Mouse (Mus musculus) R1 (cell line): ENCODE results near the gene Gnpat.

Source experiments
- DNase-seq: peaks from one replicate; pipeline ENCODE4 v3.0.0-alpha.2; 2018; ENCODE audit warnings: low read depth, low spot score

The Gnpat gene

GRCm38 (mm10) chr8:124862321-124863162 is at the start of gene Gnpat, which contains the start of gene 2810004N23Rik:
Gene Gnpat, plus strand, starts transcription at chr8:124863033.
Gene 2810004N23Rik, minus strand, starts transcription at chr8:124863120.
- peak; percentile 89 for DNase-seq

- DNase-seq = no peak
Measured at GRCm38 (mm10) chr8:124813326-124813725, 49.5 kb upstream of the Gnpat start.

- DNase-seq = no peak
Measured at GRCm38 (mm10) chr8:124815870-124816269, 47.0 kb upstream of the Gnpat start.

GRCm38 (mm10) chr8:124816866-124817265 is 46.0 kb upstream of the Gnpat start:
- DNase-seq = no peak

- DNase-seq = no peak
Measured at GRCm38 (mm10) chr8:124817361-124817760, 45.5 kb upstream of the Gnpat start.

- DNase-seq = no peak
Measured at GRCm38 (mm10) chr8:124819612-124820115, 43.2 kb upstream of the Gnpat start.

GRCm38 (mm10) chr8:124820125-124820524 is 42.7 kb upstream of the Gnpat start:
- no peak for DNase-seq

- no peak for DNase-seq
Measured at GRCm38 (mm10) chr8:124823497-124823896, 39.3 kb upstream of the Gnpat start.

- DNase-seq = no peak
Measured at GRCm38 (mm10) chr8:124826658-124827057, 36.2 kb upstream of the Gnpat start.

GRCm38 (mm10) chr8:124827387-124827786 is 35.4 kb upstream of the Gnpat start:
- DNase-seq = peak; percentile 76

- DNase-seq = no peak
Measured at GRCm38 (mm10) chr8:124828561-124829240, 34.1 kb upstream of the Gnpat start.

GRCm38 (mm10) chr8:124830050-124830449 is 32.8 kb upstream of the Gnpat start:
- DNase-seq = peak; percentile 46

- no peak for DNase-seq
Measured at GRCm38 (mm10) chr8:124831531-124831930, 31.3 kb upstream of the Gnpat start.

GRCm38 (mm10) chr8:124831941-124832340 is 30.9 kb upstream of the Gnpat start:
- DNase-seq = no peak

GRCm38 (mm10) chr8:124833430-124834205 is 29.2 kb upstream of the Gnpat start:
- no peak for DNase-seq

- DNase-seq = no peak
Measured at GRCm38 (mm10) chr8:124835848-124836247, 27.0 kb upstream of the Gnpat start.

- DNase-seq = no peak
Measured at GRCm38 (mm10) chr8:124836273-124836672, 26.6 kb upstream of the Gnpat start.

GRCm38 (mm10) chr8:124836907-124837306 is 25.9 kb upstream of the Gnpat start:
- DNase-seq = no peak

GRCm38 (mm10) chr8:124837956-124838355 is 24.9 kb upstream of the Gnpat start:
- DNase-seq = no peak

GRCm38 (mm10) chr8:124839371-124839770 is 23.5 kb upstream of the Gnpat start:
- DNase-seq = no peak

- no peak for DNase-seq
Measured at GRCm38 (mm10) chr8:124840900-124841299, 21.9 kb upstream of the Gnpat start.

- no peak for DNase-seq
Measured at GRCm38 (mm10) chr8:124841775-124842174, 21.1 kb upstream of the Gnpat start.
